In genomic region chr1:85720220-85720893, GRCm38 (mm10) we compare ENCODE assay signal across 10 mouse cellular contexts. TPM values are rescaled to one million over a fixed set of nuclear protein-coding genes. Genes with fewer than 3 reads are reported as not detected.
DNase-seq lines count a peak whose midpoint lies in the region; ATAC-seq lines count a peak whose summit lies in the region.
"Had no signal": no experiment of that assay in that cellular context is flagged by ENCODE, and none has a peak within 500 bp of the region (broad histone marks: within the 10 kb centered on the region; RNA-seq: fewer than 3 reads in every experiment).

No protein-coding gene starts in this region.

- H3K27ac ChIP-seq in hindbrain, embryonic 15.5 days (replicated peaks): no peak overlapping the region

- intact Hi-C loops in gastrocnemius, postnatal 14 days (cut with DNase I; ENCODE audit: low total_unique reads): no loop called here

- H3K4me2 ChIP-seq in hindbrain, embryonic 15.5 days: no peak overlapping the region

- H3K9ac ChIP-seq in hindbrain, embryonic 15.5 days: no peak overlapping the region

- 47% methylated on average over 10 of the region's 10 CpGs for WGBS in hindbrain, embryonic 15.5 days

- H3K36me3 ChIP-seq in hindbrain, embryonic 15.5 days: no peaks in the 10 kb centered on the region

- H3K9me3 ChIP-seq in hindbrain, embryonic 15.5 days: no peaks in the 10 kb centered on the region

- no peaks in the 10 kb centered on the region for H3K27me3 ChIP-seq in hindbrain, embryonic 15.5 days
- H3K27me3 ChIP-seq: CH12.LX had no signal

- DNase-seq in gastrocnemius, postnatal 14 days: peak; percentile 7
- no peak for DNase-seq in gastrocnemius, adult 18-20 months (ENCODE audit: low spot score)
- peak; percentile 70 for DNase-seq in T-cell, adult 2 months (ENCODE audit: low spot score)
- DNase-seq in neural tube, embryonic 10.5 days (ENCODE audit: extremely low spot score, low spot score): peak; percentile 23
- DNase-seq in kidney, postnatal 36 days: no peak
- DNase-seq in ovary, adult 18-20 months (ENCODE audit: low spot score): no peak
- DNase-seq: lung, postnatal 14 days had no signal

- peak; percentile 80 for ATAC-seq in hindbrain, embryonic 15.5 days (ENCODE audit: low FRiP score, low read depth)
- no peak for ATAC-seq in megakaryocyte-erythroid progenitor cell, adult 5-6 weeks (replicated peaks; ENCODE audit: low FRiP score, low TSS enrichment, poor library complexity, severe bottlenecking)

- H3K4me1 ChIP-seq in hindbrain, embryonic 15.5 days (replicated peaks): peaks cover 5% of the 10 kb centered on the region; the same call in 1 of the 2 replicates

- H3K4me3 ChIP-seq in hindbrain, embryonic 15.5 days: no peak overlapping the region

RNA-seq across cellular contexts. Expression of gene A630001G21Rik, which starts 58.1 kb away (rescaled TPM):
- under 1 TPM in 1 of 2 experiments, not detected in 1; 0.90 TPM for total RNA-seq in gastrocnemius, postnatal 14 days (2021)
- total RNA-seq in gastrocnemius, adult 18-20 months (2021): under 1 TPM in 1 of 2 experiments, not detected in 1; 0.55 TPM
- 0.61 and 0.79 TPM in 2 replicates for polyA plus RNA-seq in hindbrain, embryonic 15.5 days (2015; fragmentation: Nextera tagmentation; extraction: Ambion mirVana)
- 35.7 and 49.8 TPM in 2 replicates for total RNA-seq in megakaryocyte-erythroid progenitor cell, adult 5-6 weeks (2014; fragmentation: Nextera tagmentation)
- total RNA-seq in megakaryocyte-erythroid progenitor cell, adult 5-6 weeks (2017): 15.5 and 23.5 TPM in 2 replicates

Comparison
In these comparisons a context has a peak if more than half of its experiments do, and no peak if none do; other contexts are left out.
1. DNase-seq: peak in gastrocnemius, postnatal 14 days (single experiment), T-cell, adult 2 months (single experiment) and neural tube, embryonic 10.5 days (single experiment); none in gastrocnemius, adult 18-20 months (single experiment), kidney, postnatal 36 days (0 of 2) and ovary, adult 18-20 months (single experiment).
2. RNA of gene A630001G21Rik, which starts 58.1 kb away (total RNA-seq): 15.5 to 49.8 TPM in megakaryocyte-erythroid progenitor cell, adult 5-6 weeks; 0.90 TPM in gastrocnemius, postnatal 14 days and 0.55 TPM in gastrocnemius, adult 18-20 months; every median in the first group is over 4 times any median in the second.